Mouse (Mus musculus) megakaryocyte, embryonic 14.5 days (primary cell): Measurements from ENCODE around the gene Fhdc1.

ENCODE experiments used
- FLI1 ChIP-seq: IDR thresholded peaks from 2 replicates; pipeline ENCODE4 v1.6.1; 2012; ENCODE audit warnings: low read length, inconsistent platforms, mixed read lengths
- GATA1 ChIP-seq: IDR thresholded peaks from 3 replicates; pipeline ENCODE4 v1.6.1; 2012; ENCODE audit warnings: mixed read lengths, low read length, inconsistent platforms, borderline replicate concordance

- no peak for TF ChIP-seq GATA1
- TF ChIP-seq FLI1, result no peak
These were observed 25.0 kb upstream of the Fhdc1 start for GRCm38 (mm10) chr3:84505193-84505592.
